Mouse (Mus musculus): ENCODE data around the gene Rapgef5.

Gene Rapgef5

DNA sequence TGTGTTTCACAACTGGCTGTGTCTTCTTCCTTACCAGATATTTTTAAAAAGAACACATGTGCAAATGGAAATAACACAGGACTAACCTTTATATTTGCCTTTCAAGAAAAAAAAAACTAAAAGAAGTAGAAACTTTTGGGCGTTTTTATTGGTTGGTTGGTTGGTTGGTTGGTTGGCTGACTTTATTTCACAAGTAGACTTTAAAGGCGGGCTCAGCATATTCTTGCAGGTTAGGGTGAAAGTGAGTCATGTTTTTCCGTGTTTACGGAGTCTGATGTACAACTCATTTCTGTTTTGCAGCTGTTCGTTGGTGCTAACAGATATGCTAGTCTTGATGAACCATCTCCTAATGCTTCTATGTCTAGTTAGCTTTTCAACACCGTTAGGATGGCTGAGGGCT is 196.2 kb downstream of the Rapgef5 start:
- no peak for DNase-seq (ENCODE audit: low spot score in 2 of 2)

DNA sequence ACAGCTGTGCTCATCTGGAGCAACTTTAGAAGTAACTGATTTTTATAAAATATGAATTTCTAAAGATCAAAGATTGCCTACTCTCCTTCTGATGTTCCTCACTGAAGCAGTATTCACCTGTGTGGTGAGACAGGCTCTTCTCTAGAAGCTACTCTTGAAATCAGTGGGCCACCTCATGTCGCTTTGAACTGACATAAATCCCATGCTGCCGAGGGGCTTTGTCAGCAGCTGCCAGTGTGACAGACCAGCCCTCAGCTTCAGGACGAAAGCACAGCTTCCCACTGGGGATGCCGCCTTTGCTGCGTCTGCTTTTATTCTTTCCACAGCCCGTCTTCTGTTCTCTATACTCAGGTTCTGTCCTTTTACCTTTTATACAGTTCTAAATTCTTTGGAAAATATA is 197.3 kb downstream of the Rapgef5 start:
- no peak for DNase-seq (ENCODE audit: low spot score in 2 of 2)

DNA sequence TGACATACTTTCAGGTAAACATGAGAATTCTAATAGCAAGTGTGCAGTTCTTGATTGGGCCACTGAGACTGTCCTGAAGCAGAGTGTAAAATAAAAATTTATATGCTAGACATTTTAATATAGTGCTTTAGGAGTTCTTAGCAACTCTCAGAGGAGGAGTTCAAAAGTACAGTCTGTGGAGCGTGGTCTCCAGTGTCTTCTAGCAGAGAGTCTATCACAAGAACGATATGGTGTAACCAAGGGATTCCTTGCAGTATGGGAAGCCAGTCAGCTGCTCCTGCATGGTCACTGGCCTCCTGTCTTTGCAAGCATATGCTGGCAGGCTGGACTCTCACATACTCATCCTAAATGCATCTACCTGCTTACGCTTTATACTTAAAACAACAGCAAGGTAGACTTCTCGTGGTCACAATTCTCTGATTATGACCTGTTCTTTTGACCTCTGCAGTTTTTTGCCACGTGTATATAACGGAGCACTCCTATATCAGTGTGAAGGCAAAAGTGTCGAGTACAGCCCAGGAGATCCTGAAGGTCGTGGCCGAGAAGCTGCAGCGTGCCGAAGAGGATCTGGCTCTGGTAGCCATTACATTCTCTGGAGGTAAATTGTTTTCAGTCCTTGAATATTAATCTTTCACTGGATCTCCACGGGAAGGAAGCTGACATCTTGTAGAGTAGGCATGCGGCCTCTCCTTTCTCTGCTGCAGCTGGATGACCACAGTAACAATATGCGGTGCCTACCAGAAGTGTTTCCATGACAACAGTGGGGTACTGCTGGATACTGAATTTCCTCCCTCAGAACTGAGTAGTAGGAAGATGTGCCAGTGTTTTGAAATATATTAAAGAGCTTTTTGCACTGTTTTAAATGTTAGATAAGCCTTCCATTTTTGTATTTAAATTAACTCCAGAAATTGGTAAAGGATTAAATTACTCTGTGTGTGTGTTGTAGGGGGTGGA is 204.8 kb downstream of the Rapgef5 start:
- DNase-seq (ENCODE audit: low spot score in 2 of 2), result no peak

DNA sequence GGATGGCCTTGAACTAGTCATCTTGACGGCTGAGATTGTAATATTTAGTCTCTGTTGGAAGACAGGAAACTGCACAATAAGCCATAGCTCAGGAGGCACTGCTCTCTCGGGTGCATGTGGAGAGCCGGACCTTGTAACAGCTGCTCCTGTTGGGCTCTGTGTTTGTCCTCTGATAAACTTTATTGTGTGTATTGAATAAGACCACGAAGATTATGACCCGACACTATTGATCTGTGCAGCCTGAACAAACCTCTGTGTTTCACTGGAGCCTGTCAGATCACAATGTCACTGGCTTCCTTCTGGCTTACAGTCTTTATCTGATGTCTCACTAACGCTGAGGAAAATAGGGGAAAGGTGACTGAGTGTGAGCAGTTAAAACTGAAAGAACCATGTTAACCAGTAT is 205.5 kb downstream of the Rapgef5 start:
- DNase-seq (ENCODE audit: low spot score in 2 of 2), result no peak

DNA sequence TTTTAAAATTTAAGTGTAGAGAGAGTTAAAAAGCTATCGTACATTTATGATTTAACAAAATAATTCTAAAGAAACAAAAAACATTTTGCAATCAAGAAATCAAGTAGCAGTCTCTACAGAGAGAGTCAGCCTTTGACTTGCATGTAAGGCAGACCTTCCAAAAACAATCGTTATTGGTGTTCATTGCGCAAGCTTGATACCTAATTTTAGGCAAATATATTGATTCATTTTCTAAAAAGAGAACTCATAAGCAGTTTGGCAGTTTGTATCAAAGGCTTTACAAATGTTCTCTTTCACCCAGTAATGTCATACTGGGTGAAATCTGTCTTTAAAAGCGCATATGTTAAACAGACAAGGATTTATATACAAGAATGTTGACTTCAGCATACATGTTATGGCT is 208.7 kb downstream of the Rapgef5 start:
- no peak for DNase-seq (ENCODE audit: low spot score in 2 of 2)

DNA sequence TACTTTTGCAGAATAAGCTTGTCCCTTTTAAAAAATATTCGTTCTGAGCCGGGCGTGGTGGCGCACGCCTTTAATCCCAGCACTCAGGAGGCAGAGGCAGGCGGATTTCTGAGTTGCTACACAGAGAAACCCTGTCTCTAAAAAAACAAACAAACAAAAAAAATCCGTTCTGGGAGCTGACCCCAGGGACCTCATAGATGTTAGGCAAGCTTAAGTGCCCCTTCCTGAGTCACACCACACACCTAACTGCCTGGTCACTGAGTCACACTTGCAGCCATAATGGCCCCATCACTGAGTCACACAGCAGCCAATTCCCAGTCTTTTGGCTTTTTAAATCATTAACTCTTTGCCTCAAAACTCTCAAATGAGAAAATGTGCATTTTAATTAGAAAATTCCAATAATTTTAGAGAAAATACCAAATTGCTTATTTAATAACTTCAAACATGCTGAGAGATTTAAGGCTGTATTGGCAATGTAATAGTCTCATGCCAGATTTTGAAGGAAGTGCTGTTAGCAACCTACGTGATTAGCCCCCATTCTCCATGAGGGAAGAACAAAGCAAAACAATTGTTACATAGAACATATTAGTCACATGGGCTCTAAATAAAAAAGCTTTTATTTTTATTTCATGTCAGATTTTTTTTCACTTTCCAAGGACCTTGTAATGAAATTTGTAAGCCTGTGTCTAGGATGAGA is 211.3 kb downstream of the Rapgef5 start:
- DNase-seq (ENCODE audit: low spot score in 2 of 2), result no peak

DNA sequence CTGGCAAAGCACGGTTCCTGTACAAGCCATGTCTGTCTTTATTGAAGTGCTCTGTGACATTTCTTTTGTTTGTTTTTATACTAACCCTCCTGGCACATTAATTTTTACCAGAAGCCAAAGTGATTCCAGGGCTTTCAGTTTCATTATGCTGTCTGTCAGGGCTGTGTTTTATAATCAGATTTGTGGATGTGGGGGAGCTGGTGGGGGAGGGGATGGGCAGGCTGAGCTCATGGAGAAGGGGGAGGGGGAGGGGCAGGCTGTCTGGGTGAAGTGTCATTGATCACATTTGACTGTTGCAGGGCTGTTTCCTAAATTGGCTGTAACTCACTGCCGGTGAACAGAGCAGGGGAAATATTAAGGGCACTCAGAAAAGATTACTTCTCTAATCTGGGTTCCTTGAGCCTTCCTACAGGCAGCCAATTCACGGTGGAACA is 211.9 kb downstream of the Rapgef5 start:
- DNase-seq (ENCODE audit: low spot score in 2 of 2), result no peak

DNA sequence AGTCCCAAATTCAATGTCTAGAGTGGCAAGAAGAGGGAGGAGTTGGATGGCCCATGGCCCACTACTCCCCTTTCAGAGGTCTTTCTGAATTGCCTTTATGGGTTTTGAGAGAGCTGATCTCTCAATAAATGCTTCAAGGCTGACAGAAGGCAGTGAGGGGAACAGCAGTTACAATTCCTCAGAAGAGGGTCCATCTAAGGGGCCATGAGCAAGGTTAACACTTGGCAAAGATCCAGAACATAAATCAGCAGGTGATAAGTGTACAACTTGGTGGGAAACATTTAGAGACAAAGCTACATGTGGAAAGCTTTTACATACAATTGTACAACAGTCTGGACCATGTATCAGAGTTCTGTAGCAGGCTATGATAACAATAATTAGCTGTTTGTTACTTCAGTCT is 217.3 kb downstream of the Rapgef5 start:
- DNase-seq (ENCODE audit: low spot score in 2 of 2), result no peak

DNA sequence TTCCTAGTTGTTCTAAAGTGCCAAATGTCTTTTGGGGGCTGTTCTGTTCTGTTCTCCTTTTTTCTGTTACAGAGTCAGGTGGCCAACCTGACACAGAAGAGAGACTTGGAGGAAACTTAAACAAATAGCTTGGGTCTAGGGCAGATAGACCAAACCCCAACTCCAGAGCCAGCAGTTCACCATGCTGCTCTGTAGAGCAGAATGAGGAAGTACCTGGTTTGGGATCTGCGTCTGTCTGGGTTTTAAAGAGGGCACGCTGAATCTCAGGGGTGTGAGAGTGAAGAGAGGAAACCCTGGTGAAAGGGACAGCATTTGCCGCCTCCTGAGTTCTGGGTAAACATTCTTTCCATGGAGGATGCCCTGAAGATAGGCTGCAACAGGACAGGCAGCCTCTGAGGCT is 219.9 kb downstream of the Rapgef5 start:
- DNase-seq (ENCODE audit: low spot score in 2 of 2), result no peak

DNA sequence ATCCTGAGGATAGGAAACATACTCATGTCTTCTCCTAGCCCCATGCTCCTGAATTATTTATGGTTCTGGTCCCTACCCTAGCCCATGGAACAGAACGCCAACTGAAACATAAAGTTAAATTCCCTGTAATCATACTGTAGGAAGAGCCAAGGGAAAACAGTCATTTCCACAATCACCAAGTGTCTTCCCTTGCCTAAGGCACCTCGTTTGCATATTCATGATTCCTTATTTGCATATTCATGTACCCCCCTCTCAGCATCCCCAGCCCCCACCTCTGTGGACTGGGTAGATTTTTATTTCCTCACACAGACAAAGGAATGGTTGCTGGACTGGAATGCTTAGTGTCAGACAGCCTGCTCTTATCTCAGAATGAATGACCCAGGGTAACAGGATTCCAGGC is 220.6 kb downstream of the Rapgef5 start:
- no peak for DNase-seq (ENCODE audit: low spot score in 2 of 2)

DNA sequence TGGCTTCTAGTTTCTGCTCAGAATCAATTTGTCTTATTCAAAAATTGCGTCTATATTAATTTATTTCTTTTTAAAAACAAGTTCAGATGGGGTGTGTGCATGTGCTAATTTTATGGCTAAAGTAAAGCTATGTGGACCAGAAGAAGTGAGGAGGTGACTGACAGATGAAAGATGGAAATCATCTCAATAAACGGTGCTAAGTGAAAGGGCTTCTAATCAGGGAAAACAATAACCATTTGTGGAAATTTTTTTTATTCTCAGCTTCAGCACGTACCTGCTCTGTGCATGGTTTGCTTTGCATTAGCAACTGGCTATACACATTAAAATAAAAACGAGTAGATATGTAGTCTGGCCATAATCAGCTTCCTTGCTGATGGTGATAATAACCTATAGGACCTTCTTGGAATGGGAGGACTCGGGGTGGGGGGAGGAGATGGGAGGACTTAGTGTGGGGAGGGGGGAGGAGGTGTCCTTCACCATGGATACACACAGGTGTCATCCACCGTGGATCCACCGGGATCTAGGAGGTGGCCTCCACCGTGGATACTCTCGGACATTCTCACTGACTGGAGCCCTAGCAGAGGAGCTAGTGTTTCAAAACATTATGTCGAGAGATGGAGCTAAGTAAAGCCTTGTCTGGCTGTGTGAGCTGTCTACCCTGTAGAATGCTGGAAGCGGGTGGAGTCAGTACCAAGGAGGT is 221.2 kb downstream of the Rapgef5 start:
- DNase-seq (ENCODE audit: low spot score in 2 of 2), result no peak

DNA sequence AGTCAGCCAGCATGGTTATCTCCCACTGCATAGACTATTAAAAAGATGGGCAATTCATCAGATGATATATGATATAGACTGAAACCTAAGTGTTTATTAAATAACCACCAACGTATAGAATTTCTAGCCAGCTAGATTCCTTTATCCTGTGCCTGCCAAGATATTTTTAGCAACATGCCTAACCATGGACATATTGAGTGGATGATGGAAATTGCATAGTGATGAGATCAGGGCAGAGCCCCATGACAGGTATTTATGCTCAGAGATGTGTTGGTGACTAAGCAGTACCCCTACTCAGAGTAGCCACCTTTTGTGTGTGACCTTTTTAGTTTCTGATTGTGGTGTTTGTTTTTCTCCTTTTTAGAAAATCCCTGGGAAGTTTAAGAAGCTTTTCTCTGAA is 226.2 kb downstream of the Rapgef5 start:
- DNase-seq (ENCODE audit: low spot score in 2 of 2), result no peak

DNA sequence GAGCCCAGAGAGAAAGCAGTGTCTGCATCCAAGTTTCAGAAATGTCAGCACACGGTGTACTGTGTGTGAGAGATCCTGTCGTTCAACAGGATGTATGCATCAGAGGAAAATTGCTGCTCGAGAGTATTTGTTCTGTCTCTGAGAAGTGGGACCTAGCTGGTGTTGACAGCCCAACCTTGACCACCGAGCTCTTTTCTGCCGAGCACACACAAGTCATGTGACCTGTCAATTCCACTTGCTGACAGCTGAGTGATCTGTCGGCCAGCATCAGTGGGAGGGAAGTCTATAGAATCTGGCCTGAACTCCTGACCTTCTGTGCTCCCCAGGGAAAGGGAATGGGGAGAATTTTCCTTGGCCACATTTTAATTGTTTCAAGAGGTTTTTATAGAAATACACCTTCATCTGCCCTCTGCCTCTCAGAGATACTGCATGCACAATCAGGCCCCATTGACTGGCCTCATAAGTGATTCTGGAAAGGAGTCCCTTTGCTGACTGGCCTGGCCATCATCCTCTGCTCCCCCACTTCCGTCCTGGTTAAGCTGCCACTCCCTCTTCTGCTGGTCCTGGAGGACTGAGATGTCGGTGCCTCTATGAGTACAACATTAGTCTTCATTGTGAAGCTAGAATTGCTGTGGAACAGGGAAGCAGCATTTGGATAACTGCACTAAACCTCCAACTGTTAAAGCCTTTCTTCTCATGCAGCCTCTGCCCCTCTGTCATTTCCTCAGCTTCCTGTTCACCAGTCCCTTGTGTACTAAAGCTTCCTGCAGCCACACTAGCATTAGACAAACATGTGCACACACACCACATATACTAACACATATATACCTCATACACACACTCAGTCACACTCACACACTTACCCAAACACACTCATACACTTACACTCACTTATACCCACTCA is 228.6 kb downstream of the Rapgef5 start:
- no peak for DNase-seq (ENCODE audit: low spot score in 2 of 2)

DNA sequence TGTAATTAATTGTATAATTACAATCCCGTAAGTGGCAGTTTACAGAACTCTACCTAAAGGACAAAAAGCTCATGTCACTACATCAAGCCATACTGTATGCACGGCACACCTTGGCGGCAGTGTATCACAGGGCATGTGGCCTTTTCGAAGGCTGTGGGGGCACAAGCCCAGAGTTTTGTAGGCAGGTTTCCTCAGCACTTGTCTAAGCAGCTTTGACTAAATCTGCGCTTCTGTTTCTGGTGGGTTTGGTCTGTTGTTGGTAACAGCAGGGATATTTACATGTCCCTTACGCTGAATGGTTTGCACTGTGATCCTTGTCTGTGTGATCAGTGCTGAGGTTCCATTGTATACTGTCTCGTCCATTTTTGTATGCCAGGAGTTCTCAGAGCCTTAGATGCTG is 230.3 kb downstream of the Rapgef5 start:
- DNase-seq (ENCODE audit: low spot score in 2 of 2), result no peak

DNA sequence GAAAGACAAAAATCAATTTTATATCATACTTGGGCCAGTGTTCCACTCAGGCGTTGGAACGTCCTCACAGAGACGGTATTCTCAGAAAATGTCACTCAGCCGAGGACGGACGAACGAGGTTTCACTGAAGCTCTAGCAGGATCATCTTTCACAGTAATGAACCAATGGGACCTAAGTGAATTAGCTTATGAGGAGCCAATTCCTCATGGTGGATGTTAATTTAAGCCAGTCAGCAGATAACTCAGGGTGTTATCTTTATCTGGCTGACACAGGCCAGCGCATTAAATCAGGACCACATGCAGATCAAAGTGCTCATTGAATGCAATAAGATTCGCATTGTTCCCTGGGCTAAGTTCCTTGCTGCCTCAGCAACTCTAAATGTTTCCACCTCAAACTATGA is 234.8 kb downstream of the Rapgef5 start:
- no peak for DNase-seq (ENCODE audit: low spot score in 2 of 2)

DNA sequence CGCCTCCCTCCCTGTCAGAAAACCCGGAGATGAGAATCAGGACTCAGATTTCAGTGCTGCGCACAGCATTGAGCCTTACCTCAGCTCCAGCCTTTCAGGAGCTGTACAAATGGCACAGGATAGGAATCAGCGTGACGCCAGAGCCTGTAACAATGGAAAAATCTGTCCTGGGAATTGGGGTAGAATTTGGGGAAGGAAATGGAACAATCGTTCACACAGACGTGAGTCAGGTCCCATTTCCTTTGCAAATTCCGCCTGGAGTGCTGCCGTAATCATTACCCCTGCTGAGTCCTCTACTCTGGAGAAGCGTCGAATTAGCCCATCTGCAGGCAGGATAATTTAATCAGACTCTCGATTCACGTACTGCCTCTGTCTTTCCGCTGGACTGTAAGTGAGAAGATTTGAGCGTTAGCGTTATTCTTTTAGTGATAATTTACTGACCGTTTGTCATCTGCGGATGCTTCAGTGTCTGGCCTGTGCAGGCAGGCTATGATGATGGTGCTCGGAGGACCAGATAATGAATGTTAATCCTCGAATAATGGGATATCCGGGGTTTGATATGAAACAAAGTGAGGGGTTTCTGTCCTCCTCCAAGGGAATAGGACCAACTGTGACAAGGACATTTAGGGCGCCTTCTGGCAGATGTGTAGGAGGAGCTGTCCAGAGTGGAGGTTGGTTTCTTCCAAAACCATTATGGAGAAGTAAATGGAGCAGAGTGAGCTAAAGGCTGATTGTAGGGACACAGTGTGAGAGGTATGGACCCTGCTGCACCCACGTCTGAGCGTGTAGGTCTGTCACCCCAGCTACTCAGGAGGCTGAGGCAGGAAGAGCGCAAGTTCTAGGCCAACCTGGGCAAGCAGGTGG is 235.5 kb downstream of the Rapgef5 start:
- DNase-seq (ENCODE audit: low spot score in 2 of 2), result no peak

DNA sequence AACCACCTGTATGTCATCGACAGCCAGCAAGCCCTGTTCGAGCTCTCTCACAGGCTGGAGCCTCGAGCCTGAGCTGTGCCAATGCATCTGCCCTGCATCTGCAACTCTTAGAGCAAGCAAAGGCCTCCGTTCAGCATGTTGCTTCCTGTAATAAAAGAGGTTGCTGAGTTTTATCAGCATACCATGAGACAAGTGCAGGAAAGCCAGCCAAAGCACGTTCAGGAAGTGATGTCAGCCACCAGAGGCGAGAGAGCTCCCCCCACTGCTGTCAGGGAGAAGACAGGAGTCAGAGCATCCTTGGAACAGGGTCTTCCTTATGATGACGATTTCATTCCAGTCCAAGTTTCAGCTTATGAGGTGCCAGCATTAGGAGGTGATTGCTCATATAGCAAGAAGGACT is 239.7 kb downstream of the Rapgef5 start:
- no peak for DNase-seq (ENCODE audit: low spot score in 2 of 2)

DNA sequence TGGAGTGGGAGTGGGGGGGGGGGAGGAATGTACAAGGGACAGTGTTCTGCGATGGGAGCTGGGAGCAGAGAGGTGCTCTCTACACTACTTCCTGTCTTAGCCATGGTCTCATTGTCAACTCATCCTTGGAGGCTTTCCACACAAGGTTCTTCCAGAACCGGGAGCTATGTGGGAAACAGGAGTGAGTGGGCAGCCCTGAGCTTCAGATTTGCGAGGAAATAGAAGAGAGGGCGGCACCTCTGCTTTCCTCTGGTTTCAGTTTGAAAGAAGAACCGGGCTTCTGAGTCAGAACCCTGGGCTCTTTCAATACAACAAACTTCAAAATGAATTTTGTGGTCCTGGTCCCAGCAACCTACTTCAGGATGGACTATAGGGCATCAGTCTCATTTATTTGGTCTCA is 244.1 kb downstream of the Rapgef5 start:
- no peak for DNase-seq (ENCODE audit: low spot score in 2 of 2)

DNA sequence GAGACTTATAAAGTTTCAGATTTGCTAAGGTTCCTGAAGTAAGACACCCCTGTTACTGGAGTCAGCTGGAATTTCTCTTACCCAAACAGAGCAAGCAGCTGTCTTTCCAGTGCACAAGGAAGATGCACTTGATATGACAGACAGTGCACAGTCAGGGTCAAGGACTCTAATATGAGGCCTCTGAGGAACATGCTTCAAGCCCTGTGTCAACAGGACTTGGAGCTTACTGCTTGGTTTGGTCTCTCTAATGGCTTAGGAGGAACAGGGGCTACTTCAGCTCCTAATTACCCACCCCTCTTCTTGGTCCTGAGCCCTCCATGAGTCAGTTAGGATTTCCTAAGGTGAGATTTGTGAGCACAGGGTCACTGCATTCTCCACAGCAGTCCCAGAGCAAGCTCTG is 244.6 kb downstream of the Rapgef5 start:
- DNase-seq (ENCODE audit: low spot score in 2 of 2), result no peak

DNA sequence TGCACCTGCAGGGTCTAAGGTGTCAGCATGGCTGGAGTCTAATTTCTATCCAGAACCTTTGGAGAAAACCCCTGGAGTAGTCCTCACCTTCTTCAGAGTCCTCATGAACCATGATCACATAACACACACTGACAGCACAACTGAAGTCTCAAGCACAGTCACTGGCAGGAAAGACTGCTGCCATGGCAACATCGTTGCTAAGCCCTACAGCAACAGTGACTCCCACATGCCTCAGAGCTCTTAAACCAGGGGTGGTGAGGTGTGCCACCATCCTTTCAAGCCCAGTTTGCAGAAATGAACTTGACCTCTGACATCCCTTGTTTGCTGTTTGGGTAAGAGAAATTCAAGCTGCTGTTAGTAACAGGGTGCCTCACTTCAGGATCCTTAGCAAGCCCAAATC is 245.4 kb downstream of the Rapgef5 start:
- peak; percentile 40 to 46 for DNase-seq (ENCODE audit: low spot score in 2 of 2)
